In genomic region chr14:21808208-21808922, GRCm38 (mm10) we compare ENCODE assay signal across 15 mouse cellular contexts. TPM values are rescaled to one million over a fixed set of nuclear protein-coding genes. Genes with fewer than 3 reads are reported as not detected.
A peak's percentile ranks its signal among the peaks of the same experiment; 100 is the strongest.
DNase-seq lines count a peak whose midpoint lies in the region; ATAC-seq and TF ChIP-seq lines count a peak whose summit lies in the region.
"Had no signal": no experiment of that assay in that cellular context is flagged by ENCODE, and none has a peak within 500 bp of the region (broad histone marks: within the 10 kb centered on the region; RNA-seq: fewer than 3 reads in every experiment).

No protein-coding gene starts in this region.

- no peak for TF ChIP-seq EP300 in liver, postnatal 0 days (IDR thresholded peaks at IDR 0.05; ENCODE audit: low read depth)
- TF ChIP-seq EP300 in stomach, postnatal 0 days (optimal IDR thresholded peaks at IDR 0.05), result no peak

- H3K27ac ChIP-seq in liver, postnatal 0 days (ENCODE audit: low read depth), result no peak overlapping the region
- H3K27ac ChIP-seq in stomach, postnatal 0 days (replicated peaks), result peak overlapping the region; percentile 85
- H3K27ac ChIP-seq in heart, embryonic 12.5 days (ENCODE audit: poor library complexity, severe bottlenecking), result no peak overlapping the region
- H3K27ac ChIP-seq: forebrain, embryonic 15.5 days; midbrain, embryonic 12.5 days had no signal

- peak; percentile 46 for DNase-seq in lung, postnatal 25 days (ENCODE audit: low spot score)
- DNase-seq in lung, postnatal 14 days, result no peak
- DNase-seq in adrenal gland, adult 2 months, result peak; percentile 86
- peak; percentile 59 for DNase-seq in liver, postnatal 0 days
- peak; percentile 86 for DNase-seq in stomach, postnatal 0 days (ENCODE audit: low spot score)
- no peak for DNase-seq in layer of hippocampus, adult 11-12 months (ENCODE audit: low spot score)
- DNase-seq: cerebellum, adult 2 months; layer of hippocampus, adult 9-11 months; left cerebral cortex, postnatal 4 days had no signal

- WGBS in liver, postnatal 0 days (ENCODE audit: insufficient replicate concordance), result 64% methylated on average over 8 of the region's 8 CpGs
- 54% methylated on average over 8 of the region's 8 CpGs for WGBS in stomach, postnatal 0 days
- 77% methylated on average over 8 of the region's 8 CpGs for WGBS in heart, embryonic 12.5 days

- H3K4me3 ChIP-seq in liver, postnatal 0 days (ENCODE audit: low read depth, low read length), result no peak overlapping the region
- H3K4me3 ChIP-seq in stomach, postnatal 0 days (ENCODE audit: low read depth, low read length), result no peak overlapping the region
- H3K4me3 ChIP-seq in heart, embryonic 12.5 days, result no peak overlapping the region
- H3K4me3 ChIP-seq: forebrain, embryonic 15.5 days; midbrain, embryonic 12.5 days had no signal

- ATAC-seq in liver, postnatal 0 days, result peak; percentile 81
- peak; percentile 87 for ATAC-seq in stomach, postnatal 0 days (ENCODE audit: low FRiP score, low TSS enrichment)
- ATAC-seq in heart, embryonic 12.5 days (ENCODE audit: insufficient number of reproducible peaks, low FRiP score), result no peak
- ATAC-seq in granulocyte monocyte progenitor cell, adult 5-6 weeks (replicated peaks; ENCODE audit: poor library complexity, severe bottlenecking), result no peak
- ATAC-seq: forebrain, embryonic 15.5 days; hindbrain, embryonic 16.5 days had no signal

- H3K9ac ChIP-seq in liver, postnatal 0 days (replicated peaks), result no peak overlapping the region
- H3K9ac ChIP-seq in stomach, postnatal 0 days (ENCODE audit: low read length), result no peak overlapping the region
- no peak overlapping the region for H3K9ac ChIP-seq in heart, embryonic 12.5 days
- H3K9ac ChIP-seq: forebrain, embryonic 15.5 days; midbrain, embryonic 12.5 days had no signal

- H3K36me3 ChIP-seq in liver, postnatal 0 days (replicated peaks; ENCODE audit: insufficient read depth, low read length), result no peaks in the 10 kb centered on the region
- H3K36me3 ChIP-seq in stomach, postnatal 0 days (ENCODE audit: control insufficient read depth, insufficient read depth, low read length), result no peaks in the 10 kb centered on the region
- no peaks in the 10 kb centered on the region for H3K36me3 ChIP-seq in heart, embryonic 12.5 days
- H3K36me3 ChIP-seq: forebrain, embryonic 15.5 days; midbrain, embryonic 12.5 days had no signal

- no peak for TF ChIP-seq CTCF in liver, postnatal 0 days (IDR thresholded peaks at IDR 0.05; ENCODE audit: low read depth)
- no peak for TF ChIP-seq CTCF in stomach, postnatal 0 days (IDR thresholded peaks at IDR 0.05; ENCODE audit: low read depth)

- no peaks in the 10 kb centered on the region for H3K27me3 ChIP-seq in liver, postnatal 0 days (ENCODE audit: insufficient read depth, low read length)
- H3K27me3 ChIP-seq in stomach, postnatal 0 days (ENCODE audit: control insufficient read depth, insufficient read depth, low read length), result no peaks in the 10 kb centered on the region
- no peaks in the 10 kb centered on the region for H3K27me3 ChIP-seq in heart, embryonic 12.5 days (replicated peaks)
- H3K27me3 ChIP-seq: forebrain, embryonic 15.5 days; midbrain, embryonic 12.5 days had no signal

- H3K4me1 ChIP-seq in liver, postnatal 0 days (ENCODE audit: insufficient read depth), result peaks cover 16% of the 10 kb centered on the region
- H3K4me1 ChIP-seq in stomach, postnatal 0 days (replicated peaks; ENCODE audit: control insufficient read depth, insufficient read depth), result no peaks in the 10 kb centered on the region
- H3K4me1 ChIP-seq in heart, embryonic 12.5 days (replicated peaks), result peaks cover 21% of the 10 kb centered on the region
- H3K4me1 ChIP-seq: forebrain, embryonic 15.5 days; midbrain, embryonic 12.5 days had no signal

- no peaks in the 10 kb centered on the region for H3K9me3 ChIP-seq in liver, postnatal 0 days (ENCODE audit: low read length)
- no peaks in the 10 kb centered on the region for H3K9me3 ChIP-seq in stomach, postnatal 0 days (ENCODE audit: control insufficient read depth, low read length)
- no peaks in the 10 kb centered on the region for H3K9me3 ChIP-seq in heart, embryonic 12.5 days (replicated peaks)
- H3K9me3 ChIP-seq: forebrain, embryonic 15.5 days; midbrain, embryonic 12.5 days had no signal

- H3K4me2 ChIP-seq in liver, postnatal 0 days (ENCODE audit: low read depth, low read length), result no peak overlapping the region
- no peak overlapping the region for H3K4me2 ChIP-seq in stomach, postnatal 0 days (replicated peaks; ENCODE audit: low read depth)
- H3K4me2 ChIP-seq in heart, embryonic 12.5 days, result no peak overlapping the region
- H3K4me2 ChIP-seq: forebrain, embryonic 15.5 days; midbrain, embryonic 12.5 days had no signal

RNA-seq across cellular contexts. Expression of gene Vdac2, which starts 16.7 kb away (rescaled TPM):
- total RNA-seq in adrenal gland, adult 2 months (2021), result 100 to 1,000 TPM; 196 to 221 TPM
- polyA plus RNA-seq in adrenal gland, adult 2 months (2012; rRNA removed), result 213 and 280 TPM in 2 replicates
- 128 and 129 TPM in 2 replicates for polyA plus RNA-seq in liver, postnatal 0 days (2015; fragmentation: Nextera tagmentation; extraction: Ambion mirVana)
- 276 and 279 TPM in 2 replicates for polyA plus RNA-seq in stomach, postnatal 0 days (2015; fragmentation: Nextera tagmentation; extraction: Ambion mirVana)
- polyA plus RNA-seq in heart, embryonic 12.5 days (2016; fragmentation: Nextera tagmentation; extraction: Ambion mirVana), result 444 and 446 TPM in 2 replicates
- total RNA-seq in granulocyte monocyte progenitor cell, adult 5-6 weeks (2014; fragmentation: Nextera tagmentation), result 212 and 291 TPM in 2 replicates
- total RNA-seq in granulocyte monocyte progenitor cell, adult 5-6 weeks (2017), result 386 and 388 TPM in 2 replicates

RNA-seq across cellular contexts. Expression of gene Comtd1, which starts 40.4 kb away (rescaled TPM):
- total RNA-seq in adrenal gland, adult 2 months (2021), result 10 to 100 TPM; 59.2 to 77.6 TPM
- 81.6 and 83.0 TPM in 2 replicates for polyA plus RNA-seq in adrenal gland, adult 2 months (2012; rRNA removed)
- polyA plus RNA-seq in liver, postnatal 0 days (2015; fragmentation: Nextera tagmentation; extraction: Ambion mirVana), result 14.2 TPM in 2 replicates
- polyA plus RNA-seq in stomach, postnatal 0 days (2015; fragmentation: Nextera tagmentation; extraction: Ambion mirVana), result 39.2 and 45.8 TPM in 2 replicates
- 40.8 and 43.5 TPM in 2 replicates for polyA plus RNA-seq in heart, embryonic 12.5 days (2016; fragmentation: Nextera tagmentation; extraction: Ambion mirVana)
- total RNA-seq in granulocyte monocyte progenitor cell, adult 5-6 weeks (2014; fragmentation: Nextera tagmentation), result 56.3 and 63.0 TPM in 2 replicates
- total RNA-seq in granulocyte monocyte progenitor cell, adult 5-6 weeks (2017), result 29.1 and 33.2 TPM in 2 replicates

RNA-seq across cellular contexts. Expression of gene Dusp13, which starts 57.4 kb away (rescaled TPM):
- not detected for total RNA-seq in adrenal gland, adult 2 months (2021)
- polyA plus RNA-seq in adrenal gland, adult 2 months (2012; rRNA removed), result 0.77 and 1.1 TPM in 2 replicates
- 0.24 TPM in 1 of 2 replicates, not detected in the other for polyA plus RNA-seq in liver, postnatal 0 days (2015; fragmentation: Nextera tagmentation; extraction: Ambion mirVana)
- polyA plus RNA-seq in stomach, postnatal 0 days (2015; fragmentation: Nextera tagmentation; extraction: Ambion mirVana), result 1.9 and 2.5 TPM in 2 replicates
- 0.23 TPM in 1 of 2 replicates, not detected in the other for polyA plus RNA-seq in heart, embryonic 12.5 days (2016; fragmentation: Nextera tagmentation; extraction: Ambion mirVana)
- not detected in 2 replicates for total RNA-seq in granulocyte monocyte progenitor cell, adult 5-6 weeks (2014; fragmentation: Nextera tagmentation)
- not detected in 2 replicates for total RNA-seq in granulocyte monocyte progenitor cell, adult 5-6 weeks (2017)
- total RNA-seq: left cerebral cortex, postnatal 4 days had no signal
- polyA plus RNA-seq: brain, embryonic 14.5 days; forebrain, embryonic 15.5 days; hindbrain, embryonic 16.5 days; midbrain, embryonic 12.5 days had no signal

RNA-seq across cellular contexts. Expression of gene Samd8, which starts 58.0 kb away (rescaled TPM):
- total RNA-seq in adrenal gland, adult 2 months (2021), result 10 to 100 TPM; 46.5 to 47.5 TPM
- 18.8 and 22.2 TPM in 2 replicates for polyA plus RNA-seq in adrenal gland, adult 2 months (2012; rRNA removed)
- 3.8 and 4.1 TPM in 2 replicates for polyA plus RNA-seq in liver, postnatal 0 days (2015; fragmentation: Nextera tagmentation; extraction: Ambion mirVana)
- polyA plus RNA-seq in stomach, postnatal 0 days (2015; fragmentation: Nextera tagmentation; extraction: Ambion mirVana), result 15.3 and 15.9 TPM in 2 replicates
- polyA plus RNA-seq in heart, embryonic 12.5 days (2016; fragmentation: Nextera tagmentation; extraction: Ambion mirVana), result 11.6 and 11.7 TPM in 2 replicates
- 5.1 and 10.8 TPM in 2 replicates for total RNA-seq in granulocyte monocyte progenitor cell, adult 5-6 weeks (2014; fragmentation: Nextera tagmentation)
- total RNA-seq in granulocyte monocyte progenitor cell, adult 5-6 weeks (2017), result 4.6 and 7.5 TPM in 2 replicates

Comparison
In these comparisons a context has a peak if more than half of its experiments do, and no peak if none do; other contexts are left out.
1. DNase-seq: peak in lung, postnatal 25 days (single experiment), adrenal gland, adult 2 months (single experiment), liver, postnatal 0 days (single experiment) and stomach, postnatal 0 days (single experiment); none in lung, postnatal 14 days (single experiment) and layer of hippocampus, adult 11-12 months (single experiment).
2. ATAC-seq: peak in liver, postnatal 0 days (single experiment) and stomach, postnatal 0 days (single experiment); none in heart, embryonic 12.5 days (single experiment) and granulocyte monocyte progenitor cell, adult 5-6 weeks (single experiment).